Mouse (Mus musculus) lung, adult 2 months (tissue): Measurements from ENCODE around the gene Slc13a3.

Experiments
- CTCF ChIP-seq: fragments of 200-500 bp; IDR thresholded peaks from 2 replicates; pipeline ENCODE4 v1.5.1; 2011; ENCODE audit warnings: mild to moderate bottlenecking, low read length, control low read depth; ENCODE audit not compliant: insufficient read depth
- POLR2A ChIP-seq: fragments of 200-500 bp; IDR thresholded peaks from 2 replicates; pipeline ENCODE4 v1.6.1; 2011; ENCODE audit warnings: low read depth, mild to moderate bottlenecking, control low read depth, low read length, borderline replicate concordance; ENCODE audit errors: extremely low read depth

GRCm38 (mm10) chr2:165456710-165457109, 16.3 kb downstream of the Slc13a3 start:
- TF ChIP-seq CTCF (no peak), POLR2A (no peak)
